Mouse (Mus musculus) granulocyte monocyte progenitor cell, adult 5-6 weeks (primary cell): ENCODE data around the gene Foxe1. TPM values are rescaled to one million over a fixed set of nuclear protein-coding genes. Genes with fewer than 3 reads are reported as not detected.

Experiments
- ATAC-seq: replicated peaks from 2 replicates; pipeline ENCODE4 v1.8.0; 2016; ENCODE audit warnings: mild to moderate bottlenecking, moderate TSS enrichment, inconsistent platforms; ENCODE audit not compliant: poor library complexity, severe bottlenecking
- total RNA-seq, 2 experiments: library from RNA; stranded (forward) in 1 of 2; stranded (reverse) in 1 of 2; fragments of 200-712, 200-1000 nt in 1 of 2; fragments of >200 nt in 1 of 2; fragmentation: Nextera tagmentation in 1 of 2; gene quantifications; 2 replicates each; pipeline ENCODE4 v1.2.3; 2014 to 2017

Foxe1 gene
- total RNA-seq, 2 experiments from 2014 or later = not detected

DNA sequence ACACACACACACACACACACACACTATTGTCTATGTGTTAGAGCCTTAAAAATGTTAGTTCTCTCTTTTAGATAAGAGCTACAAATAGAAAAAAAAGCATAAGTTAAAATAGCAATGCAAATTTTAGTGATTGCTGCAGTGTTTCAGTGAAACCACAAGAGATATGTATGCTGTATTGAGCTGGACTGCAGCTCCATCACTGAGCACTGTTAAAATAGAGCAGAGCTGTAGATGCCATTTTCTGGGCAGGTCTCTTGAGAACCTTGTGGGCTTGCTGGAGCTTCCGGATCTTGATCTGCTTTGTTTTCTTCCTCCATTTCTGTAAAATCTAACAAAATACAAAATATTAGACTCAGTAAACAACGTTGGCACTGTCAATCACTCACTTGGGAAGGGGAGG, 51.0 kb downstream of the Foxe1 start:
- ATAC-seq = no peak

DNA sequence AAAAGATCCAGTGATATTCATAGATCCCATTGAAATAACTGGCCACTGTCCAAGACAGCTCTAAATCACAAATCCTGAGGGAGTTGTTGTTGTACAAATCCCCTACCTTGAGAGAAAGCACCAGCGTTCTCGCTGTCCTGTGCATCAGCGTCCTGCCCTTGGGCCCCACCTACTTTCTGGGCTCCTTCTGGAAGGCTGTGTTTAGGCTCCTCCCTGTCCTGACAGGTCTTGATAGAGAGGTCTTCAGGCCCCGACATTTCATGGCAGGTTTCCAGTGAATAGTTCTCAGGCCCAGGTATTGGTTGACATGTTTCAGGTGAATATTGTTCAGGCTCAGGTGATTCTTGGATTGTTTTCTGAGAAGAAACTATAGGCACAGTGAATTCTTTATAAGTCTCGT, 52.3 kb downstream of the Foxe1 start:
- no peak for ATAC-seq

Other genes starting within 250 kb of the Foxe1 start
- 74.1 and 79.0 TPM in 2 replicates for gene Ncbp1, start 205.0 kb upstream of the Foxe1 start, total RNA-seq (2014; fragmentation: Nextera tagmentation)
- gene Ncbp1, start 205.0 kb upstream of the Foxe1 start, total RNA-seq (2017) = 104 and 131 TPM in 2 replicates
- gene Tstd2, start 204.9 kb upstream of the Foxe1 start, total RNA-seq (2014; fragmentation: Nextera tagmentation) = 29.4 and 36.9 TPM in 2 replicates
- 27.9 and 30.1 TPM in 2 replicates for gene Tstd2, start 204.9 kb upstream of the Foxe1 start, total RNA-seq (2017)
- gene Xpa, start 147.3 kb upstream of the Foxe1 start, total RNA-seq (2014; fragmentation: Nextera tagmentation) = 11.6 and 47.5 TPM in 2 replicates
- gene Xpa, start 147.3 kb upstream of the Foxe1 start, total RNA-seq (2017) = 18.0 and 32.9 TPM in 2 replicates
- gene Trmo, start 45.8 kb downstream of the Foxe1 start, total RNA-seq (2014; fragmentation: Nextera tagmentation) = 11.1 and 13.3 TPM in 2 replicates
- 11.8 and 12.7 TPM in 2 replicates for gene Trmo, start 45.8 kb downstream of the Foxe1 start, total RNA-seq (2017)
- gene Hemgn, start 69.9 kb downstream of the Foxe1 start, total RNA-seq (2014; fragmentation: Nextera tagmentation) = 0.45 and 1.2 TPM in 2 replicates
- 2.2 and 3.0 TPM in 2 replicates for gene Hemgn, start 69.9 kb downstream of the Foxe1 start, total RNA-seq (2017)
- gene Anp32b, start 107.3 kb downstream of the Foxe1 start, total RNA-seq (2014; fragmentation: Nextera tagmentation) = 672 and 724 TPM in 2 replicates
- 142 and 159 TPM in 2 replicates for gene Anp32b, start 107.3 kb downstream of the Foxe1 start, total RNA-seq (2017)
- gene Nans, start 145.6 kb downstream of the Foxe1 start, total RNA-seq (2014; fragmentation: Nextera tagmentation) = 77.2 and 94.3 TPM in 2 replicates
- gene Nans, start 145.6 kb downstream of the Foxe1 start, total RNA-seq (2017) = 86.2 and 97.0 TPM in 2 replicates
- gene Trim14, start 192.5 kb downstream of the Foxe1 start, total RNA-seq (2014; fragmentation: Nextera tagmentation) = 21.1 and 34.2 TPM in 2 replicates
- 15.6 and 16.3 TPM in 2 replicates for gene Trim14, start 192.5 kb downstream of the Foxe1 start, total RNA-seq (2017)